In the genomic region with DNA sequence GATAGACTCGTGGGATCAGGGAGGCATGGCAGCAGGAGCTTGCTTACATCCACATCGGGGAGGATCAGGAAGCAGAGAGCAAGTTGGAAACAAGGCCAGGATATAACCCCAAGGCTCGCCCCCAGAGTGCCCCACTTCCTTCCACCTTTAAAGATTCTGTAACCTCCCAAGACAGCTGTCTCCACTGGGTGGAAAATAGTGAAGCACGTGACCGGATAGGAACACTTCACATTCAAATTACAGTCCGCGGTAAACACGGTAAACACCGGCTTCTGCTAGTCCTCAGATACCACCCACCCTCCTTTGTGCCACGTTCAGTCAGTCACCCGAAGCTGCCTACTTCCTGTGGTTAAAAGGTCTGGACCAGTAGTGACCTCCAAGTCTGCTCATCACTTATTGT, we compare ENCODE assay signal across 9 mouse cellular contexts.
DNase-seq lines count a peak whose midpoint lies in the region; ATAC-seq and TF ChIP-seq lines count a peak whose summit lies in the region.
"Had no signal": no experiment of that assay in that cellular context is flagged by ENCODE, and none has a peak within 500 bp of the region (broad histone marks: within the 10 kb centered on the region; RNA-seq: fewer than 3 reads in every experiment).

No protein-coding gene starts in this region.

- no peaks in the 10 kb centered on the region for H3K9me3 ChIP-seq in kidney, embryonic 14.5 days (ENCODE audit: control insufficient read depth, low read length)
- H3K9me3 ChIP-seq in limb, embryonic 10.5 days (replicated peaks) = no peaks in the 10 kb centered on the region
- H3K9me3 ChIP-seq: neural tube, embryonic 13.5 days; stomach, embryonic 15.5 days had no signal

- H3K4me3 ChIP-seq in kidney, embryonic 14.5 days (ENCODE audit: low read length) = no peak overlapping the region
- H3K4me3 ChIP-seq in thymus, adult 2 months (ENCODE audit: control insufficient read depth, insufficient read depth, low read length) = no peak overlapping the region
- no peak overlapping the region for H3K4me3 ChIP-seq in limb, embryonic 10.5 days
- H3K4me3 ChIP-seq: neural tube, embryonic 13.5 days; stomach, embryonic 15.5 days had no signal

- H3K27ac ChIP-seq in kidney, embryonic 14.5 days (ENCODE audit: low read depth, low read length) = no peak overlapping the region
- no peak overlapping the region for H3K27ac ChIP-seq in thymus, adult 2 months (ENCODE audit: control insufficient read depth, insufficient read depth, low read length)
- no peak overlapping the region for H3K27ac ChIP-seq in limb, embryonic 10.5 days
- H3K27ac ChIP-seq: neural tube, embryonic 13.5 days; stomach, embryonic 15.5 days had no signal

- peak; percentile 4 for DNase-seq in kidney, adult 18-20 months
- peak; percentile 86 for DNase-seq in ZHBTc4 (ENCODE audit: low read depth, low spot score)
- DNase-seq in kidney, postnatal 14 days = peak; percentile 38
- peak; percentile 27 for DNase-seq in thymus, adult 2 months
- no peak for DNase-seq in limb, embryonic 10.5 days (ENCODE audit: low spot score)
- no peak for DNase-seq in right cerebral cortex, postnatal 14 days

- no peak overlapping the region for H3K4me2 ChIP-seq in kidney, embryonic 14.5 days (replicated peaks; ENCODE audit: low read depth, low read length)
- H3K4me2 ChIP-seq: neural tube, embryonic 13.5 days had no signal

- no peak for ATAC-seq in kidney, embryonic 14.5 days (ENCODE audit: low FRiP score, low TSS enrichment)

- H3K9ac ChIP-seq in kidney, embryonic 14.5 days (ENCODE audit: low read depth, low read length) = no peak overlapping the region
- H3K9ac ChIP-seq: neural tube, embryonic 13.5 days; stomach, embryonic 15.5 days had no signal

- H3K4me1 ChIP-seq in kidney, embryonic 14.5 days (ENCODE audit: control insufficient read depth, insufficient read depth, low read length) = no peaks in the 10 kb centered on the region
- peaks cover 14% of the 10 kb centered on the region for H3K4me1 ChIP-seq in thymus, adult 2 months (replicated peaks; ENCODE audit: control insufficient read depth, insufficient read depth, low read length)
- H3K4me1 ChIP-seq in limb, embryonic 10.5 days = peaks cover 10% of the 10 kb centered on the region; the same call in 1 of the 2 replicates
- H3K4me1 ChIP-seq: neural tube, embryonic 13.5 days; stomach, embryonic 15.5 days had no signal

- TF ChIP-seq POLR2A in thymus, adult 2 months (IDR thresholded peaks at IDR 0.05; ENCODE audit: control insufficient read depth, extremely low read depth, insufficient read depth, low read length, poor library complexity) = no peak

- TF ChIP-seq CTCF in thymus, adult 2 months (IDR thresholded peaks at IDR 0.05; ENCODE audit: borderline replicate concordance, control insufficient read depth, extremely low read depth, insufficient read depth, low read length, poor library complexity) = no peak

- H3K27me3 ChIP-seq in kidney, embryonic 14.5 days (ENCODE audit: control insufficient read depth, insufficient read depth, low read length) = no peaks in the 10 kb centered on the region
- no peaks in the 10 kb centered on the region for H3K27me3 ChIP-seq in thymus, adult 2 months (ENCODE audit: control insufficient read depth, insufficient read depth, low read length)
- H3K27me3 ChIP-seq in limb, embryonic 10.5 days (ENCODE audit: low read depth, poor library complexity, severe bottlenecking) = no peaks in the 10 kb centered on the region
- H3K27me3 ChIP-seq: neural tube, embryonic 13.5 days; stomach, embryonic 15.5 days had no signal

- H3K36me3 ChIP-seq in kidney, embryonic 14.5 days (ENCODE audit: control insufficient read depth, insufficient read depth, low read length) = no peaks in the 10 kb centered on the region
- H3K36me3 ChIP-seq in thymus, adult 2 months (ENCODE audit: control insufficient read depth, insufficient read depth, low read length) = no peaks in the 10 kb centered on the region
- no peaks in the 10 kb centered on the region for H3K36me3 ChIP-seq in limb, embryonic 10.5 days
- H3K36me3 ChIP-seq: neural tube, embryonic 13.5 days; stomach, embryonic 15.5 days had no signal

- WGBS in kidney, embryonic 14.5 days = 76% methylated on average over 11 of the region's 11 CpGs
- 11% methylated on average over 11 of the region's 11 CpGs for WGBS in thymus, adult 2 months
- 77% methylated on average over 11 of the region's 11 CpGs for WGBS in limb, embryonic 10.5 days

Comparison
In these comparisons a context has a peak if more than half of its experiments do, and no peak if none do; other contexts are left out.
1. DNase-seq: peak in kidney, adult 18-20 months (single experiment), ZHBTc4 (single experiment), kidney, postnatal 14 days (single experiment) and thymus, adult 2 months (single experiment); none in limb, embryonic 10.5 days (single experiment) and right cerebral cortex, postnatal 14 days (single experiment).